Mouse (Mus musculus) brain, adult 2 months (tissue): ENCODE results near the gene Nhsl2.

Experiments used
- DNase-seq: peaks from one replicate; pipeline ENCODE4 v3.0.0; 2011; ENCODE audit warnings: low read depth, low spot score

Nhsl2 gene

DNA sequence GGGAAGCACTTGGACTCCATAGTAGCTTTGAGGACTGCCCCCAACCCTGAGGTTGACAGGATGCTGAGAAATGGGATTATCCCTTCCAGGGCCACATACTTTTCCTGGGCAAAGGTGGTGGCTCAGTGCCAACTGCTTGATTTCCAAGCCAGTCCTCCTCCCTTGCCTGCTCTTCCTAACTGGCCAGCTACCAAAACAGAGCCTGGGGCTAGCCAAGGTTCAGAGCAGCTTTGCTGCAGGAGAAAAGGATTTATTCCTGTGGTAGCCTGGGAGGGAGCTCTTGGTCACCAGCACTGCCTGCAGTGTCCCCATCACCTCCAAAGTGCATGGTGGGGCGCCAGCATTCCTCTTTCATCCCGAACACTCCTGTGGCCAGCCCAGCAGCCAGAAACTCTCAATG lies 188.3 kb downstream of the Nhsl2 start:
- DNase-seq: peak; percentile 84

DNA sequence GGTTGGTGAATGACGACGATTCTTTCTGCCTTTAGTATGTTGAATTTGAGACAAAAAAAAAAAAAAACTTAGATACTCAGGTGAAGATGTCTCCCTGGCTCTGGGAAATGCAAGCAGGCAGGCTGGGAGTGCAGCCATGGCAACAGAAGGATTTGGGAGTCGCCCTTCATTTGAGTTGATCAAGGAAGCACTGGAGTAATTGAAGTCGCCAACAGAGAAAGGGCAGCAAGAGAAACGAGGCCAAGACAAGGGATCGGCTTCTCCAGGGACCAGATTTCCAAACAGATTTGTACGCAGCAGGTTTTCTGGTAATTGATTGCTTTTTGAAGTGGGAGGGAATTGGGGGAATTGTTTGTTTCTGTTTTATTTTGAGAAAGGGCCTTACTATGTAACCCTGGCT lies 192.4 kb downstream of the Nhsl2 start:
- peak; percentile 78 for DNase-seq

DNA sequence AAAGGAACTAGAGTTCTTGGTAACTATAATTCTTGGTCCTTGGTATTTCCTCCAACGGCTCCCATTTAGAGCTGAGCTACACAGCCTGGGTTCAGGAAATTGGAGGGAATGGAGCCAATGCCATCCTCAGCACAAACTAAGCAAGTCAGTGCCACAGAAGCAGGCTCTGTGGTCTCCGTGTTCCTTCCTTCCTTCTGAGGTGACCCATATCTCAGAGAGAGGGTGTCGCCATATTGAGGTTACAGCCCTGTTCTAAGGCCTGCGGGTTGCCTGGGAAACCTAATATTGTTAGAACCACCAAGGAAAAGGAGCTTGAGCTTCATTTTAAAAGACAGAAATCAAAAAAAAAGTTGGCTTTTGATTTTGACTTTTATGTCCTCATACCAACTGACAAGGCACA lies 193.2 kb downstream of the Nhsl2 start:
- no peak for DNase-seq

DNA sequence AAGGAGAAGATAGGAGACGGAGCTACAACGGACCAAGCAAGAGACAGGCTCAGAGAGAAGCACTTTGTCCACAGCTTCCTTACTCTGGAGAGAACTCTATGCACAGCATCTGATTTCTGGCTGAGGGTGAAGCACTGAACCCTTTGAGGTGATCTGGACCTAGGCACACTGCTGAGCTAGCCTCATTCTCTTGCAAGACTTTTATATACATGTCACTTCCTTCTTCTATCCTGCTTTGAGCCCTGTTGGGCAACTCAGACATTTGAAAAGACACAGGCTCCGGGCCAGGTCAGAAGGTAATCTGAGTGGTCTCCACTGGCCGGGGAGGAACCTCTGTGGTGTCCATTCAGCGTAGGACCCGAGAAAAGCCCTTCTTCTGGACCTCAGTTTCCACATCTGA lies 201.4 kb downstream of the Nhsl2 start:
- no peak for DNase-seq

DNA sequence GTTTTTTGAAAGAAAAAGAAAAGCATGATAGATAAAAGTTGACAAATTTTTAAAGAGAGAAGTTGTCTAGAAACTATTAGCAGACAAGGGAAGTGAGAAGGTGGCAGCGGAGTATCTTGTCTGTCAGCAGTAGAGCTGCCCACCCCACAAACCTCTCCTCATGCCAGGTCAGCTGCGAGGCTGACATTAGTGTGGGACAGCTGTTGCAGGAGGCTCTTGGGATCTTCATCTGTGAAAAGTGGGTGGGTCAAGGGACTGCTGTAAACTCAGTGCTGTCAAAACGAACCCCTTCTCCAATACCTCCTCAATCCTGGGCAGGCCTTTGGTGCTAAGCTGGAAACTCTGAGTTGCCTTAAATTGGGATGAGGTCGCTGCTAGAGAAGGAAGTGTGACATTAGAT lies 202.0 kb downstream of the Nhsl2 start:
- DNase-seq: no peak

DNA sequence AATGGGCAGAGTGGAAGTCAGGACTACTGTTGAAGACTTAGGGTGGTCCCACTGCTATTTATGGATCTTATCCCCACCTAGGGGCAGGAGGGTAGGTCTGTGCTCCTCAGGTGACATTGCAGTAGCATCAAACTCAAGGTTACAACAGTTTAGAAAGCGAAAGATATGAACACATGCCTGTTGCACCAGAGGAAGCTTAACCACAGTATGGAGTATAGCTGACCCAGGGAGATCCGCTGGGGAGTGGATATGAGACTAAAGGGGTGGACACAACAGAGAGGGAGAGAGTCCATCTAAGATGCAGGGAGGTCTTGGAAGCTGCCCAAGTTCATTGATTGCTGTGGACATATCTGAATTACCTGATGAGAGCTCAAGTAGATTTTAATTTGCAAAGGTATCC lies 204.2 kb downstream of the Nhsl2 start:
- no peak for DNase-seq

DNA sequence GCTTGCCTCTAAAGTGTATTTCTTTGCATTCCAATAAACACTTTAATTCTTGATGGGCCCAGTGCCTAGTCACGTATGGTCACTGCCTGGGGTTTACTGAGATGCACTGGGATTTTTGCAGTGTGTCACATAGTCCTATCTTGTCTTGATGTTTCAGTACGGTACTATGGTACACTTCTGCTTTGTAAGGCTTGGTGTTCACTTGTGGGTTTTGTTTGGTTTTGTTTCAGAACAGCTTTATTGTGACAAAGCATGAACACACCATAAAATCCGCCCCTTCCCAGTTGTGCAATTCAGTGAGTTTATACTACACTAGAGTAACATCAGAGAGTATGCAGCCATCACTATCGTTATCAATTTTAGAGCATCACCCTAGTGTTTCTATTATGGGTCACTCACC lies 204.8 kb downstream of the Nhsl2 start:
- DNase-seq: no peak

DNA sequence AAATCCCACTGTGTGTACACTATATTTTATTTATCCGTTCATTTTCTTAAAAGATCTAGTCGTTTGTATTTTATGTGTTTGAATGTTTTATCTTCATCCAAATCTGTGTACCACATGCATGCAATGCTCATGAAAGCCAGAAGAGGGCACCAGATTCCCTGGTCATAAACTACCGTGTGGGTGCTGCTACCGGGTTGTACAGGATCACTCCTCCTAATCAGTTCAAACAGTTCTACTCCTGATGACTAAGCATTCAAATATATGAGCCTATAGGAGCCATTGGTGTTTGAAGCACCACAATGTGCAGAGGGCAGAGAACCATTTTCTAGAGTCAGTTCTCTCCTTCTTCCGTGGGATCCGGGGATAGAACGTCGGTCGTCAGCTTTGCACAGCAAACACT lies 210.3 kb downstream of the Nhsl2 start:
- peak; percentile 36 for DNase-seq

DNA sequence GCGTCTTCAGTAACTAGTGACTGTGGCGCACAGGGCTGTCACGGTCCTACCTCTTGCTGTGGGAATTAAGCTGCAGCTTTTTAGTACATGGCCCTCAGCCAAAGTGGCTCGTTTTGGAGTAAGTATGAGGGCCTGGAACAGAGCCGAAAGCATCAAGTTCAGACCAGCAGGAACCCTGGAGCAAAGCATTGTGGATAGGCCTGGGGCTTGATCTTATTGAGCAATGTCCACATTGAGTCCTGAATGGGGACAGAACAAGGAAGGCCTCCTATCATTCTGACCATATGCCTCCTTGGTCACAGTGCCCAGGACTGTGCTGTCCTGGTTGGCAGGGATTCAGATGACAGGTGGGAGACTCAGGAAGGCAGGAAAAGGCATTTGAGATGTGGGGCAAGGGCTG lies 211.1 kb downstream of the Nhsl2 start:
- DNase-seq: peak; percentile 97

DNA sequence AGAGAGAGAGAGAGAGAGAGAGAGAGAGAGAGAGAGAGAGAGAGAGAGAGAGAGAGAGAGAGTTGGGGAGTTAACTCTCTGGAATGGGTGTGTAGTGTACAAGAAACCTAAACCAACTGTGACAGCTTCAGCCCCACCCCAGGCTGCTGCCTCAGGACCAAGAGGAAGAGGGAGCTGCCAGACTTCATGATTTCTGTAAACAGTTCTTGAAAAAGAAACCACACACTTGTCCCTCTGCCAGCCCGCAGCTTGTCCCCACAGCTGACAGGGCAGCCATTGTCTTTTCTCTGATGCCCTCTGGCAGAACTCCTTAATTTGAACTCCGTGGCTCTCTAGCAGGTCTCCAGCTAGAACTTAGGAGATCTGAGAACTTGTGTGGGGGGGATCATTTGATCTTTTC lies 211.7 kb downstream of the Nhsl2 start:
- peak; percentile 71 for DNase-seq

DNA sequence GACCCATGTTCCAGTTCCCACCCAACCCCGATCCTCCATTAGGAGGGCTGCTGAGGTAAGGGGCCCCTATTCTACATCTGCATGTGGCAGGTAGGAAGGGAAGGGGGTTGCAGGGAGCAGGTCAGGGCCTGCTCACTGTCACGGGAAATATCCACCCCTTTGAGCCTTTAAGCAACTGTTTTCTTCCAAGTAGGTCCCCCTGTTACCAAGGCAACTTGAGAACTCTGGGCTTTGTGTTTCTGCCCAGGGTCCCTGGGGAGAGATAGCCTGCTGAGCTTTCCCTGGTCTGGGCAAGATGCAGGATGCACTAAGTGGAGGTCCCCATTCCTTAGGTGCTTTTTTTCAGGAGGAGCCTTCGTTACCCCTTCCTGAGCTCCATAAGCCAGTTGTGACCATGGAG lies 214.9 kb downstream of the Nhsl2 start:
- DNase-seq: no peak

DNA sequence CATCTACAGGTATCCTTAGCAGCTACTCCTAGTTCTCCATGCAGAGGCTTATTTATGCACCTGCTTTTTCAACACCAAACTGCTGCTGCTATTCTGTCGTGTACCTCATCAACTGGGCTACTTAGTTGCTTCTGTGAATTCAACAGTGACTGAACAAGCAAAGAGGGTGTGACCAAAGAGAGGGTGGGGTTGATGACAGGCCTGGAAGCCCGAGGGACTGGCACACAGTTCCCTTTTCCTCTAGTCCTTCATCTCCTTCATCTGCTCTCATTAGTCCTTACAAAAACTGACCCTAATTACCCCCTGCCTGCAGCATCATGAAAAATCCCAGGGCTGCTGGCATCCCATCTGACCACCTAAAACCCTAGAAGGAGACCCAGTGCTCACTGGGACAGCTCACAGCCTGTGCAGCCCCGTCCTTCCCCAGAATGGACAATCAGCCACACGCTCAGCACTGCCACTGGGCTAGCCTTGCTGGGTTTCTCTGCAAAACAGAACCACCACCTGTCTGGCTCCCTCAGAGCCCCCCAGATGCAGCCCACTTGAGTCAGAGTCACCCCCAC lies 216.1 kb downstream of the Nhsl2 start:
- no peak for DNase-seq

DNA sequence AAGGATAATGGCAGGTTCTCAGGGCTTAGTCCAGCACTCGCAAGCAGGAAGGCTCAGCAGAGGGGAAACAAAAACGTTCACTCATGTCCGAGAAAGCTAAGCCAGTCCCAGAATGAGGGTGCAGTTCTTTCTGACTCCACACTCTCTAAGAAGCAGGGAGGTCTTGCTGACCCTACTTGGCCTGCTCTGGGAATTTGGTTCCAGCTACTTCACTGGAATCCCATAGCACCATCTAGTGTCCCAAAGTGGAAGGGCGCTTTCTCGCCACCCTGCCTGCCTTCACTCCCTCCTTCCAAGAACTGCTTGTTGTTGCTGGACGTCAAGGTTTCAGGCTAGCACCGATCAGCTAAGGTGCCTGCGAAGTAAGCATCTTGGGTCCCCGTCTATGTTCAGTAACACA lies 216.9 kb downstream of the Nhsl2 start:
- peak; percentile 89 for DNase-seq

DNA sequence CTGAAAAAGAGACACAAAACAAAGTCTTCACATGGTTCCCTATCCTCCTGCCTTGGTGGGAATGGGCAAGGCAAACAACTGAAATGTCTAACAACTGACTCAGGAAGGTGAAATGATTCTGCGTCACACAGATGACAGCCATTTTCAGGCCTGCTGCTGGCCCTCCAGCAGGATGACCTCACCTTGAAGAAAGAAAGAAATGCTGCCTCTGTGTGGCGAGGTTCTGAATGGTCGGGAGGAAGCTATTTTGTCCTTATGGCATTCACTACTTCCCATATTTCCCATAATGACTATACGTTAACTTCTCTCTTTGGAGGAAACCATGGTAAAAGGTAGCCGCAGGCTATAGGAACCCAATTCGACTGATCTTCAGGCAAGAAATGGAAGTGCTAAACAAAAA lies 217.9 kb downstream of the Nhsl2 start:
- DNase-seq: peak; percentile 74

DNA sequence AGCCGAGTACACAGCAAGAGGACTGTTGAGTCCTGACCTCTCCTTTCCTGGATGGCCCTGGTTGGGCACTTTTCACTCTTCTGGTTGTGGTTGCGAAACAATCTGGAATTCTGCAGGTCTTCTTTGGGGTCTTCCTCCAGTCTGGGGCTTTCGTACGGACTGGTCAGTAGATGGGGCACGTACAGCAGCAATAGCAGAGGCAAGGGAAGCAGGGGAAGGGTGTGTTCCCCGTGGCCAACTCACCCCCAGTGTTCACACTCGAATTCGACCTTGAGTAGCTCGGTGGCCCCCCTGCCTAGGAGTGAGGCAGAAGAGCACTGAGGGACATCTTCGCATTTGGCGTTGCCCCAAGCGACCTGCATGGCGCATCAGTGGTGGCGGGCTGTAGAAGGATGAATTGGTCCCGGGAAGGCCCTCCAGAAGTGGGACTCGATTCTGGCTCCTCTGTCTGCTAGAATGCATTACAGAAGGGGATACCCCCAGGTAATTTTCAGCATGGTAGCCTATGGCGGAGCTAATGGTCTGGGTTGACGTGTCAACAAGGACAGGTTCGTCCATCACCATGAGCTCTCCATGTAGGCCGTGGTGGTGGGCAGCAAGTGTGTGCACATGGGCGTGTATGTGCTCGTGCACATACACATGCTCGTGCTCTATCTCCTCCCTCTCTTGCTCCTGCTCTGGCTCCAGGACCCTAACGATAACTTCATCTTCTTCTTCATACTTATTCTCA lies 219.8 kb downstream of the Nhsl2 start:
- no peak for DNase-seq

DNA sequence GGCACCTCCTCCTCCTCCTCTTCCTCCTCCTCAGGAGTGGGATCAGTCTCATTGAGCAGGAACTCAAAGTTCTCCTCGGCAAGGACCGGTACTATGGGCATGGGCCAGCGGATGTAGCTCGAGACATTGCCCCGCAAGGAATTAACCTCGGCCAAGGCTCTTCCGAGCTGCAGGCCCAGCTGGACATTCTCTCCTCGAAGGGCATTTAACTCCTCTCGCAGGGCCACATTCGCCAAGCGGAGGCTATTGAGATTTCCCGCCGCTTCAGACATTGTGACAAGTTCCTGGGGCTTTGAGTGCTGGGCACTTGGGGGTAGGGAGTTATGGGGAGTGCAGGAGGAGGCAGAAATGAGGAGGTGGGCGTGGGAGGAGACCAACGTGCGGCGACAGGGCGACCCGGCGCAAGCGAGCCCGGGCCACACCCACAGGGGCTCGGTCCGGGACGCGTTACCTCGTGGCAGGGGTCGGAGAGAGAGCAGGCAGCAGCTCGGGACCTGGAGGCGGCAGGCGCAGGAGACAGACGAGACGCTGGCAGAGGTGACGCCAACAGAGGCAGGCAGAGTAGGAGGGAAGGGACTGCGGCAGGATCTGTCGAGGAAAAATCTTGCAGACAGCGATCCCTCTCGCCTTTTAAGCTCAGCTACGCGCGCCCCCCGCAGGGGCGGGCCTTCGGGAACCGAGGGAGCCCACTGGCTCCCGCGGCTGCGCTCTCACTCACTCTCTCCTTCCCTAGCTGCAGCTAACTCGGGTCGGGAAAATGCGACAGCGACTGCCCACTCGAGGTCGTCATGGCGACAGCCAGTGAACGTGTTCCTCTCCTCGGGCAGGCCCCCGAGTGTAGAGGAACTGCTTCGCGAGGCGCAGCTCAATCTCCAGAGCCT lies 221.6 kb downstream of the Nhsl2 start, which contains the start of gene Rtl5:
Rtl5 (minus strand) TSS at position 714 of the 881 bp plus-strand sequence.
- DNase-seq: peak; percentile 94

DNA sequence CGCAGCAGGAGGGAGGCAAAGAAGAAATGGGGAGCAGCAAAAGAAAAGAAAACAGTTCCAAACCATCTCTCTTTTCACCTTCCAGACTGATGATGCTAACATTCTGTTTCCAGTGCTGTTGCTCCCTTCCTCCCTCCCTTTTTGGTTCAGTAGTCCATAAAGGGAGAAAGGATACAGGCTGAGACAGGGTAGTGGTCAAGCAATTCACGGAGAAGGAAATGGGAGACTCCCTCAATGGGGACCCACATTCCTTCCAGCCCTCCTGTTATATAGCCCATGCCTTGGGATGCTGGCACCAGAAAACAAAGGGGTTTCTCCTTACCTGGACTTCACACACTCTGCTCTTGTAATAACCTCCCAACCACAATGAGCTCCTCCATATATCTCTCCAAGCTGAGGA lies 222.3 kb downstream of the Nhsl2 start:
- no peak for DNase-seq

DNA sequence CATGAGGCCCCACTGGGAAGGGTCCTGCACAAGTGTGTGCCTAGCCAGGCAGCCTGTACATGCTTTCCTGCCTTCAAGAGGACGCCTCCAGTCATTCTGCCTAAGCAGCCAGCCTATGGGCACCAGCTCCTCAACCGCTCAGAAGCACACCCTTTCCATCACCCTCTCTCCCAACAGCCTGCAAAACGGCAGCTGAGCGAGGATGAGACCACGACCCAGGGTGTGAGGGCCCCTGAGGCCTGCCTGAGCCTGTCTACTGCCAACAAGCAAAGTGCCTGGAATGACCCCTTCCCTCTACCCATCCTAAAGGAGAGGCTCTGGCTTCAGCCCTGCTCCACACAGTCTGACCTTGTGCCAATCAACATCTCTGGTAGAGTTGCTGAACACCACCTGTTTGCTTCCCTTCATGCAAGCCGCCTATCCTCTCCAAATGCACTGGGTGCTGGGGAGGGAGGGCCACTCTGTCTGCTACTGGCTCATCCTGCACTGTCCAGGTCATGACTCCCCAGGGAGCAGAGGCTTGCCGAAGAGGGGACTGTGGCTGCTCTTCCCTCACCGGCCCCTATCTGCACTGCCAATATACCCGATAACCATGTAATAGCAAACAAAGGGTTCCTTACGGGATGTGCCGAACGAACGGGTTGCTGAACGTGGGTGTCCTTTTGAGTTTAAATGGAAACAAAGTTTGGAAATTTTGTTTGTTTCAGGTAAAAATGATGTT lies 224.6 kb downstream of the Nhsl2 start:
- DNase-seq: no peak

DNA sequence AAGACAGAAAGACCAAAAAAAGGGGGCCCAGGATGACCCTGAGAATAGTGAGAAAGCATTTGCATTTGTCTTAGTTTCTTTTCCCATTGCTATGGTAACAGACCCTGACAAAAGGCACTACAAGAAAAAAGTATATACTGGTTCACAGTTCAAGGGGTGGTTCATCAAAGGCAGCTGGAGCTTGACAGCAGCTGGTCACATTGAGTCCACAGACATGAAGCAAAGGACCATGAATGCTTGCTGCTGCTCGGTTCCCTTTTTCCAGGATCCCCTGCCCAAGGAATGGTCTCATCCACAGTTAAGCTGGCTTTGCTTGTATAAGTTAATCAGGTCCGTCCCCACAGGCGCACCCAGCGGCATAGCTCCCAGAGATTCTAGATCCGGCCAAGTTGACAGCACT lies 225.2 kb downstream of the Nhsl2 start:
- no peak for DNase-seq

DNA sequence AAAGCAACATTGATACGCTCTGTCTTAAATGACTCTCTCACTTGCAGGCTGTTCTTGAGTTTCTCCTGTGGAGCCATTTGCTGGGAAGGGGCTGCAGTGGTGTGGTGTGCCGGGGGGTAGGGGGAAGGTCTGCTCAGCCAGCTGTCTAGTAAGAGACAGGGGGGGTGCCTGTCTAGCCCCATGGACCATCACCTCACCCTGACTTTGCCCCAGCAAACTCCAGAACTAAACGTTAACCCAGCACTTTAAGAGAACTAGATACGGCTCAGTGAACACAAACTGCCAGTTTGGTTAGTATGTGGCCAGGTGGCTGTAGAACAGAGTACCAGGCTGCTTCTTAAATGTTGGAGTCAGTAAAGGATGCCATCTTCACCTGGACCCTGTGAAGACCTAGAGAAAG lies 226.0 kb downstream of the Nhsl2 start:
- DNase-seq: no peak

DNA sequence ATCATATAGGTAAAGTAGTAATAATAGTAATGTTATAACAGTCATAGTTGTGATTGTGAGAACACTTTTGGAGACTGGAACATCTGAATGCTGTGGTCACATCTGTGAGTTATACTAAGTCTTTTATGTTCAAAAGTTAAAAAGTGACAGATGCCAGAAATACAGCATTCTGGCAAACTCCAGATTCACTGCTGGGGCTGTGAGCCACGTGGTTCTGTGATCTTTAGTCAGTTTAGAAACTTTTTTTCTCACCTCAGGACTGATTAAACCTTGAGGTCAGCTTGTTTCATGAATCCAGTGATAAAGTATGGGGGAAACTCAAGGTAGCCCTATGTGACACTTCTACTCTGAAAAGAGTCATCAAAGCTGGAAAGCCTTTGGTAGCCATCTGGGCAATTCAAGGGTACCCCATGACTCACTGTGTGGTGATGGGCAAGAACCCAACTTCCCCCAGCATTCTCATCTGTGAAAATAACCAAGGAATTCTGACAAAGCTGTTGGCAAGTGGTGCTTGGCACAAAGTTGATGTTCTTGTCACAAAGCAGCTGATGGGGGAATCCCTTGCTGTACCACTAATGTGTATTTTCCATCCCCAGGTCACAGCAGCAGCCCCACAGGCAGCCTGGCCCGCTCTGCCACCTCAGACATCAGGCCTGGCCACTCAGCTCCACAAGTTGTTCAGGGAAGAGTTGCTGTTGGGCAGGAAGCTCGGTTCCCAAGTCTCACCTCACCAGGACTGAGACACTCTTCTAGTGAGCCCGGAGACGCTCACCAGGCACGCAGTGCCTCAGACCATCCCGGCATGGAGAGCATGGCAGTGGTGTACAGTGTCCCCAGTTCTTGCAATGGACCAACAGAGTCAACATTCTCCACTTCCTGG lies 227.9 kb downstream of the Nhsl2 start:
- DNase-seq: peak; percentile 82
